Mouse (Mus musculus) testis, adult 2 months (tissue): ENCODE measurements around the gene Cela2a. TPM values are rescaled to one million over a fixed set of nuclear protein-coding genes. Genes with fewer than 3 reads are reported as not detected.

ENCODE experiments used
- H3K27ac ChIP-seq: fragments of 200-500 bp; 2 replicates; pipeline ENCODE4 v1.5.1; 2012; ENCODE audit warnings: low read depth, low read length; ENCODE audit not compliant: control insufficient read depth, insufficient read depth
- H3K27me3 ChIP-seq: fragments of 200-500 bp; 2 replicates; pipeline ENCODE4 v1.6.1; 2012; ENCODE audit warnings: mild to moderate bottlenecking, low read length, moderate library complexity; ENCODE audit not compliant: control insufficient read depth, insufficient read depth
- H3K36me3 ChIP-seq: fragments of 200-500 bp; 2 replicates; pipeline ENCODE4 v1.6.1; 2012; ENCODE audit warnings: mild to moderate bottlenecking, low read length; ENCODE audit not compliant: control insufficient read depth, insufficient read depth
- H3K4me1 ChIP-seq: fragments of 200-500 bp; 2 replicates; pipeline ENCODE4 v1.6.1; 2012; ENCODE audit warnings: low read length; ENCODE audit not compliant: control insufficient read depth, insufficient read depth
- H3K4me3 ChIP-seq: fragments of 200-500 bp; 2 replicates; pipeline ENCODE4 v1.5.1; 2012; ENCODE audit warnings: low read depth, mild to moderate bottlenecking, low read length, moderate library complexity, mixed read lengths; ENCODE audit not compliant: control insufficient read depth
- CTCF ChIP-seq: fragments of 200-500 bp; IDR thresholded peaks from 2 replicates; pipeline ENCODE4 v1.5.1; 2012; ENCODE audit warnings: low read depth, mild to moderate bottlenecking, inconsistent platforms, low read length, moderate library complexity; ENCODE audit not compliant: control insufficient read depth, insufficient read depth, insufficient replicate concordance
- POLR2A ChIP-seq: fragments of 200-500 bp; IDR thresholded peaks from 2 replicates; pipeline ENCODE4 v1.6.1; 2012; ENCODE audit warnings: low read depth, mild to moderate bottlenecking, inconsistent platforms, low read length, moderate library complexity; ENCODE audit not compliant: control insufficient read depth
- polyA plus RNA-seq: library from polyadenylated mRNA; depleted of rRNA; stranded (reverse); fragments of >200 nt; gene quantifications from 2 replicates; pipeline ENCODE4 v1.2.3, GENCODE M21; 2012; rRNA removed

Cela2a gene
- 6.2 and 6.5 TPM in 2 replicates for polyA plus RNA-seq

GRCm38 (mm10) chr4:141826060-141826459 is at the start of gene Cela2a:
Cela2a (minus strand) TSS chr4:141826160.
- peaks cover 10% of the 10 kb centered on the region for H3K4me1 ChIP-seq
- H3K4me3 ChIP-seq, result no peak within 1 kb of the TSS
- no peaks in the 10 kb centered on the region for H3K27me3 ChIP-seq
- TF ChIP-seq CTCF (no peak), POLR2A (no peak)
- no peak within 1 kb of the TSS for H3K27ac ChIP-seq
- H3K36me3 ChIP-seq, result no peaks in the 10 kb centered on the region

DNA sequence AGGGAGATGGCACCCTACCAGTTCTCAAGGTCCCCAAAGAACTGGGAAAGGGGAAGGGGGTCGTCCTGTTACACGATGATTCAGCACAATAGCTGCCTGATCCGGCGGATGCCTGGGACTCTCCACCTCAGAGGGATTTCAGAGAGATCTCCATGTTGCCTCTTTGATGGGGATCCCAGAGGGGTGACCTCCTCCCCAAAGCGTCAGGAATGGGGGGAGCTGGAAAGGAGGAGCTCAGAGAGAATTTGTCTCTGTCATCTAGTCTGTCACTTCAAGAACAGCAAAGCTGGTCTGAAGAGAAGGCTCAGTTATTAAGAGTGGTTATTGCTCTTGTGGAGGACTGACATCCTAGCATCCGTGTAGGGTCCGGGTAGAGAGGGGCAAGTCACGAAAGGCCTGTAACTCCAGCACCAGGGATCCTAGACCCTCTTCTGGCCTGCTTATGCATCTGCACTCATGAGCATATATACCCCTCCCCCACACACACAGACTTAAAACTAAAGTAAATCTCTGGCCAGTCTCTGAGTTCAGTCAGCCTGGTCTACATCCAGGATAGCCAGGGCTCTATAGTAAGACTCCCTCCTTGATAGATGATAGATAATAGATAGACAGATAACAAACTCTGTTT is 49.6 kb upstream of the Cela2a start:
- H3K27ac ChIP-seq, result no peak overlapping the region

GRCm38 (mm10) chr4:141874601-141875460 is 48.9 kb upstream of the Cela2a start, which contains the start of gene Efhd2:
Efhd2 (minus strand) TSS chr4:141874920.
- no peak for TF ChIP-seq CTCF
- no peak; the same call in none of the 2 replicates for TF ChIP-seq POLR2A
- Histone ChIP-seq H3K4me1 (peaks cover 20% of the 10 kb centered on the region), H3K27ac (peak within 1 kb of the TSS; percentile 82)

More for the DNA sequence above, 49.6 kb upstream of the Cela2a start:
- no peak for TF ChIP-seq POLR2A
- TF ChIP-seq CTCF, result no peak
- H3K36me3 ChIP-seq, result no peaks in the 10 kb centered on the region
- peak overlapping the region; percentile 94 for H3K4me3 ChIP-seq
- peaks cover 5% of the 10 kb centered on the region; the same call in 1 of the 2 replicates for H3K27me3 ChIP-seq
- peaks cover 20% of the 10 kb centered on the region for H3K4me1 ChIP-seq

DNA sequence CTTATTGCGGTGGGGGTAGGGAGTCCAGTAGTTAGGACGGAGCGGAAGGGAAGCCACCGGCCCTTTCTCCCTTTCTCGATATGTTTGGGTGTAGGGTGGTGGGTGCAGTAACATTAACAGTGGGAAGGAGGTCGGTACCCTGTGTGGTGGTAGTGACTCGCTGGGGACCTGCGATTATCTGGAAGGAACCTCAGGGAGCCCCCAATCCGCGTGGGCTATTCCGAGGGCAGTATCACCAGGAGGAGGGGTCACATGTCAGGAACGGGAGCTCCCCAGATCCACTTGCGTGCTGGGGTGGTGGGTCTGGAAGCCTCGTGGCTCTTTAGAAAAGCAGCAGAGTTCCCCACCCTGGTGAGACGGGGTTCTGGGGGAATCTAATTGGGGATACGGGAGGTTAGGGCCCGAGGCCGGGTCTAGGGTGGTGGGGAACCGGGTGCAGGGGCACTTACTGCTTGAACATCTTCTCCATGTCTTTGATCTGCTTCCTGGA is 48.2 kb upstream of the Cela2a start:
- H3K36me3 ChIP-seq, result no peaks in the 10 kb centered on the region
- H3K4me1 ChIP-seq, result peaks cover 20% of the 10 kb centered on the region
- H3K27ac ChIP-seq, result peak overlapping the region; percentile 82
- H3K4me3 ChIP-seq, result peak overlapping the region; percentile 94
- peaks cover 5% of the 10 kb centered on the region; the same call in 1 of the 2 replicates for H3K27me3 ChIP-seq
- TF ChIP-seq POLR2A (peak; percentile 29; the same call in 1 of the 2 replicates), CTCF (no peak)

More at GRCm38 (mm10) chr4:141874601-141875460, 48.9 kb upstream of the Cela2a start, which contains the start of gene Efhd2:
- Histone ChIP-seq H3K36me3 (no peaks in the 10 kb centered on the region), H3K4me3 (peak within 1 kb of the TSS; percentile 94), H3K27me3 (peaks cover 5% of the 10 kb centered on the region; the same call in 1 of the 2 replicates)

GRCm38 (mm10) chr4:141872977-141873376 is 47.0 kb upstream of the Cela2a start:
- Histone ChIP-seq H3K4me3 (peak overlapping the region; percentile 94), H3K36me3 (no peaks in the 10 kb centered on the region), H3K4me1 (peaks cover 16% of the 10 kb centered on the region), H3K27me3 (peaks cover 5% of the 10 kb centered on the region; the same call in 1 of the 2 replicates), H3K27ac (no peak overlapping the region)
- TF ChIP-seq POLR2A (no peak), CTCF (no peak)

DNA sequence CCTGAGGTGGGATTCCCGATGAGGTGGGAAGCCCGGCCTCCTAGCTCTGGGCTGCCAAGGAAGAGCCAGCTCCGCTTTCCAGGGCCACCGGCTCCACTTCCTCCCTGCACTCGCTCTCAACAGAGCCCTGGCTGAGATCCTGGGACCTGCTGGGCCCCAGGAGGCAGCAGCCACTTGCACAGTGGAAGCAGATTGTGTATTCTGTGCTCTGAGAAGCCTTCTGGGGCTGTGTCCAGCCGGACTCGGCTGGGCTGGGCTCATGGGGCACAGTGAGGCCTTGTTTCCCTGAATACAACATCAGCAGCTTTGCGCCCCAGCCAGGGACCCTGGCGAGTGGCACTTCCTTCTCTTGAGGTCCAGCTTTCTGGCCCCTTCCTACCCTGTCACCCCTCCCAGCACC is 45.9 kb upstream of the Cela2a start:
- H3K4me3 ChIP-seq, result no peak overlapping the region; the same call in 1 of the 2 replicates
- no peaks in the 10 kb centered on the region for H3K36me3 ChIP-seq
- peak overlapping the region; percentile 35; the same call in 1 of the 2 replicates for H3K27ac ChIP-seq
- H3K4me1 ChIP-seq, result peaks cover 16% of the 10 kb centered on the region
- TF ChIP-seq CTCF (no peak), POLR2A (no peak)
- peaks cover 5% of the 10 kb centered on the region; the same call in 1 of the 2 replicates for H3K27me3 ChIP-seq
